Mouse (Mus musculus): ENCODE data around the gene Psmc6. TPM values are rescaled to one million over a fixed set of nuclear protein-coding genes. Genes with fewer than 3 reads are reported as not detected.

Psmc6 gene
- polyA plus RNA-seq (2015; fragmentation: Nextera tagmentation; extraction: Ambion mirVana), result 128 and 135 TPM in 2 replicates

GRCm38 (mm10) chr14:45329589-45330181 is at the start of gene Psmc6:
Gene Psmc6 (plus strand): TSS chr14:45329788.

DNA sequence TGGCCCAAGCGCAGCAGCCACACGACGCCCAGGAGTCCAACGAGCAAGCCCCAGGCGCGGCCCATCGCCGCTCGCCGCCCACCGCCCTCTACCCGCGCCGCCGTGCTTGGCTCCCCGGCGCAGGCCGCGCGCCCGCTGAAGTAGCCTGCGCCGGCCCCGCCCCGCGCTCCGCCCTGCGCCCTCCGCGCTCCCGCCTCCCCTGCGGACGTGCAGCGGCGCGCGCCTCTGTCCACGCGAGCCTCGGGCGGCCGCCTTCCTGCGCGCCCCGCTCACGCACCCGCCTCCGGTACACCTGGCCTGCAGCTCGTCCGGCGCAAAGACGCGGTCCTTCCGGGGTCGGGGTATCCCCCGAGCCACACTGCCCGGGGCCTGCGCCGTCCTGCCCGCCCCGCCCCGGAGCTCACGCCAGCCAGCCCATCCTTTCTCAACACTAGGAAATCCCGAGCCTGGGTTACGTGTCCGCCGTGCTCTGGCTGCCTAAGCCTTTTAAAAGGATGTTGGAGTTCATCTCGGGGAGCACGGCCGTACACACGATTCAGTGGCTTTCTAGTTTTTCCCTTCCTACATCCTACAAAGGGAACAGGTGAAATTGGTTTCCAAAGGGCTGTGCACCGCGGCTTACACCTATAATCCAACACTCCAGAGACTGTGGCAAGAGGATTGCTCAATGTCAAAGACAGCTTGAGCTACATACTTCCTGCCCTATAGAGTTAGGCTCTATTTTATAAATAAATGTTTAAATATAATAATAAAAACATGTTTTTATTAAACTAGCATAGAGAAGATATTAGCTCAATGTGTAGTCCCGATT is 11.0 kb upstream of the Psmc6 start, which contains the start of gene Ero1l:
Ero1l (minus strand) TSS at position 346 of the 811 bp plus-strand sequence.

DNA sequence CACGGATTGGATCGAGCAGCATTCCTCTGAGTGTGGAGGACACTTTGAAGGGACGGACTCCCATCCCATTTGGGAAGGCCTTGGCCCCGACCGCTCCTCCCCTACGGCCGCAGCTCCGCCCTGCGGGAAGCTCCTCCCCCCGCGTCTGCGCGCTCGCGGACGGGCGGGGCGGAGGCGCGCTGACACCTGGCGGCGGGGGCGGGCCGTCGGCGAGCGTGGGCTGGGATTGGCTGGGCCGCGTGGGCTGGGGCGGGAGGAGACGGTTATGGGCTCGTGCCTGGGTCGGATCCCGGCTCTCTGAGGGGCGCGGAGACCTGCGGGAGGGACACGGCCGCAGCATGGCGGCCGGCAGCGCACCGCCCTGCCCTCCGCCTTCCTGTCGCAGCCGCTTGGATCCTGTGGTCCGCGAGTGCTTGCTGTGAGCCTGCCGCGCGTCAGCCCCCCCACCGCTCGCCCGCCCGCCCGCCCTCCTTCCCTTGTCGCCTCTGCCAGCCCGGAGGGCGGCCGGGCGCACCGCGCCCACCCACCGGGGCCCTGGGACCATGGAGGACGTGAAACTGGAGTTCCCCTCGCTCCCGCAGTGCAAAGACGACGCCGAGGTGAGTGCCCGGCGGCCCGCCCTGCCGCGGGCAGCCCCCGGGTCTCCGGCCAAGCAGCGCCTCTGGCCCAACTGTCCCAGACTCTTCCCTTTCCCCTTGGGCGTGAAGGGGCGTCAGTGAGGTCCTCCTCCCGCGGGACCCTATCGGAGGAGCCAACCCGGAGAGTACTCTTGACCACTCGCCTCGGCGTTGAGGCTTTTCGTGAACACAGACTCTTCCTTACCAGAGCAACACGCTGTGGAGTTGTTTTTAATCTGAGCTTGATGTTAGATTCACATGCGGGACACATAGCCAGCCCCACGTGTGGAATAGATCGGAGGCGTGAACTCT is 21.6 kb downstream of the Psmc6 start, which contains the start of gene Styx:
Styx (plus strand) TSS at position 163 of the 929 bp plus-strand sequence.

Other genes with a start within 250 kb of the Psmc6 start
- 16.7 and 17.1 TPM in 2 replicates for gene Gpr137c, start 110.1 kb upstream of the Psmc6 start, polyA plus RNA-seq (2015; fragmentation: Nextera tagmentation; extraction: Ambion mirVana)
- gene Txndc16, start 109.5 kb upstream of the Psmc6 start, polyA plus RNA-seq (2015; fragmentation: Nextera tagmentation; extraction: Ambion mirVana), result 28.0 and 29.5 TPM in 2 replicates
- 15.0 and 20.8 TPM in 2 replicates for gene Ero1l, start 11.0 kb upstream of the Psmc6 start, polyA plus RNA-seq (2015; fragmentation: Nextera tagmentation; extraction: Ambion mirVana)
- gene Styx, start 21.3 kb downstream of the Psmc6 start, polyA plus RNA-seq (2015; fragmentation: Nextera tagmentation; extraction: Ambion mirVana), result 77.1 and 84.4 TPM in 2 replicates
- 23.0 and 23.9 TPM in 2 replicates for gene Gnpnat1, start 75.1 kb downstream of the Psmc6 start, polyA plus RNA-seq (2015; fragmentation: Nextera tagmentation; extraction: Ambion mirVana)
- gene Fermt2, start 200.3 kb downstream of the Psmc6 start, polyA plus RNA-seq (2015; fragmentation: Nextera tagmentation; extraction: Ambion mirVana), result 107 and 120 TPM in 2 replicates